Mouse (Mus musculus): Measurements from ENCODE around the gene Nlgn1. TPM values are rescaled to one million over a fixed set of nuclear protein-coding genes. Genes with fewer than 3 reads are reported as not detected.
"Not testable (repeated sequence)": the region's sequence is repeated elsewhere in the genome, so short reads cannot be mapped to it uniquely, and the experiment has no call there.

Gene Nlgn1
- total RNA-seq, 2 experiments from 2014 or later = 0.09 TPM; not detected in 1

- DNase-seq (ENCODE audit: low spot score) = no peak
Observed at GRCm38 (mm10) chr3:25653010-25653409, 679.2 kb downstream of the Nlgn1 start.

- no peak for DNase-seq (ENCODE audit: low spot score)
Observed at GRCm38 (mm10) chr3:25645895-25646691, 686.2 kb downstream of the Nlgn1 start.

- DNase-seq (ENCODE audit: low spot score) = no peak
Observed at GRCm38 (mm10) chr3:25629198-25629597, 703.1 kb downstream of the Nlgn1 start.

GRCm38 (mm10) chr3:25606597-25606996 lies 725.7 kb downstream of the Nlgn1 start:
- DNase-seq (ENCODE audit: low spot score) = no peak

- no peak for DNase-seq (ENCODE audit: low spot score)
Observed at GRCm38 (mm10) chr3:25597513-25597912, 734.7 kb downstream of the Nlgn1 start.

- DNase-seq (ENCODE audit: low spot score) = no peak
Observed at GRCm38 (mm10) chr3:25575526-25575925, 756.7 kb downstream of the Nlgn1 start.

GRCm38 (mm10) chr3:25574840-25575239 lies 757.4 kb downstream of the Nlgn1 start:
- no peak for DNase-seq (ENCODE audit: low spot score)

GRCm38 (mm10) chr3:25558513-25558912 lies 773.7 kb downstream of the Nlgn1 start:
- DNase-seq (ENCODE audit: low spot score) = not testable (repeated sequence)

- not testable (repeated sequence) for DNase-seq (ENCODE audit: low spot score)
Observed at GRCm38 (mm10) chr3:25549097-25549496, 783.2 kb downstream of the Nlgn1 start.

- DNase-seq (ENCODE audit: low spot score) = not testable (repeated sequence)
Observed at GRCm38 (mm10) chr3:25524236-25524635, 808.0 kb downstream of the Nlgn1 start.

- no peak for DNase-seq (ENCODE audit: low spot score)
Observed at GRCm38 (mm10) chr3:25463051-25463450, 869.2 kb downstream of the Nlgn1 start.

- no peak for DNase-seq (ENCODE audit: low spot score)
Observed at GRCm38 (mm10) chr3:25456250-25456860, 875.9 kb downstream of the Nlgn1 start.

GRCm38 (mm10) chr3:25452314-25452713 lies 879.9 kb downstream of the Nlgn1 start:
- DNase-seq (ENCODE audit: low spot score) = no peak

- DNase-seq (ENCODE audit: low spot score) = no peak
Observed at GRCm38 (mm10) chr3:25450471-25450870, 881.8 kb downstream of the Nlgn1 start.

- DNase-seq (ENCODE audit: low spot score) = no peak
Observed at GRCm38 (mm10) chr3:25449356-25449755, 882.9 kb downstream of the Nlgn1 start.

GRCm38 (mm10) chr3:25447181-25447580 lies 885.1 kb downstream of the Nlgn1 start:
- DNase-seq (ENCODE audit: low spot score) = no peak

GRCm38 (mm10) chr3:25443657-25444056 lies 888.6 kb downstream of the Nlgn1 start:
- no peak for DNase-seq (ENCODE audit: low spot score)

- no peak for DNase-seq (ENCODE audit: low spot score)
Observed at GRCm38 (mm10) chr3:25442617-25443016, 889.6 kb downstream of the Nlgn1 start.

- no peak for DNase-seq (ENCODE audit: low spot score)
Observed at GRCm38 (mm10) chr3:25426931-25427330, 905.3 kb downstream of the Nlgn1 start.

- no peak for DNase-seq (ENCODE audit: low spot score)
Observed at GRCm38 (mm10) chr3:25412003-25412402, 920.3 kb downstream of the Nlgn1 start.
